Mouse (Mus musculus) erythroid progenitor cell, adult 5-6 weeks (primary cell): ENCODE data around the gene Myh7. TPM values are rescaled to one million over a fixed set of nuclear protein-coding genes. Genes with fewer than 3 reads are reported as not detected.
"Not testable (repeated sequence)": the region's sequence is repeated elsewhere in the genome, so short reads cannot be mapped to it uniquely, and the experiment has no call there.

Source experiments
- ATAC-seq: replicated peaks from 2 replicates; pipeline ENCODE4 v1.8.0; 2016; ENCODE audit warnings: moderate number of reproducible peaks, mild to moderate bottlenecking, moderate TSS enrichment, inconsistent platforms; ENCODE audit not compliant: poor library complexity, low FRiP score, severe bottlenecking
- total RNA-seq, 2 experiments: library from RNA; stranded (forward) in 1 of 2; stranded (reverse) in 1 of 2; fragments of 150-400 nt in 1 of 2; fragments of 186-747, 209-891 nt in 1 of 2; gene quantifications; 2 replicates each; pipeline versions ENCODE4 v1.2.3 to v1.2.4; 2015 to 2017; ENCODE audit warnings: low replicate concordance in 2 of 2

The Myh7 gene
- total RNA-seq, 2 experiments from 2014 or later: not detected

DNA sequence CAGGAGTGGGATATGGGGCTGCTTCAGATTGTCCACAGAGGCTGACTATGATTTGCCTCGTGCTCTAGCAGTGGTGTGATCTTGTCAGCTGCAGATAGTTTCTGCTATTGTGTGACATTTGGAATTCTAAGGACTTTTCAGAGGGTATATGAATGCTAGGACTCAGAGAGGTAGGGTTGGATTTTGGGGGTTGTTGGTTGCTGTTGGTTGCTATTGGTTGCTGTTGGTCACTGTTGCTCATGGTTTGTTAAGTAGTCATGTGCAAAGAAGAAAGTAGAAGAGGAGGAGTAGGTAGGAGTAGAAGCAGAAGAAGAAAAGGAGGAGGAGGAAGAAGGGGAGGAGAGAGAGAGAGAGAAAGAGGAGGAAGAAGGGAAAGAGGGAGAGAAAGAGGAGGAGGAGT lies 17.8 kb downstream of the Myh7 start, which contains the start of gene Gm17428:
TSS of gene Gm17428 (plus strand) at position 301 of the 400 bp plus-strand sequence.
- no peak for ATAC-seq

DNA sequence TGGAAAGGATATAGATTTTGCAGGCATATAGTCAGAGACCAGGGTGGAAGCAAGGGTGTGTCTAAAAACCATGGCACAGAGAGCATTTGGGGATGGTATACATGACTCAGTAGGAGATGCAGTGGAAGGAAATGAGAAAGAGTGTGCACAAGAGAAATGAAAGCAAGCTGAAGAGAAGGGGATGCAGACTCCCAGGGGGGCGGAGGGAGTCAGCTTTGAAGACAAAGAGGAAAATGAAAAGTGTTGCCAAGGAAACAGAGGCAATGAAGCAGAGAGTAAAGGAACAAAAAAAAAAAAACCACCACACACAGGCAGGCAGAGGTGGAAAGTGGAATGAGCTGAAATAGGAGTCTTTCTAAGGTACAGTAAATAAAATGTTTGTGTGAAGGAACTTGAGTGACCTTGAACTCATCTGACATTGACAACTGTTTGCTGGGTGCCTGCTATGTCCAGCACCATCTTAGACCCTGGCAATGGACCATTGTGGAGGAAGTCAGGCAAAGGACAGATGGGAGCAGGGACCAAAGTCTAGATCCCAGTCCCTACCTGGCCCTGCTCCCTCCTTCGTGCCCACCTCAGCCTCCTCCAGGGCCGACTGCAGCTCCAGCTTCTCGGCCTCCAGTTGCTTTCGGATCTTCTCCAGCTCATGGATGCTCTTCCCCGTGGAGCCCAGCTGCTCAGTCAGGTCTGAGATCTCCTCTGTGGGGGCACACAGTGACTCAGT lies 20.2 kb downstream of the Myh7 start:
- ATAC-seq: no peak

GRCm38 (mm10) chr14:54972786-54973185 lies 21.6 kb downstream of the Myh7 start:
- not testable (repeated sequence) for ATAC-seq

DNA sequence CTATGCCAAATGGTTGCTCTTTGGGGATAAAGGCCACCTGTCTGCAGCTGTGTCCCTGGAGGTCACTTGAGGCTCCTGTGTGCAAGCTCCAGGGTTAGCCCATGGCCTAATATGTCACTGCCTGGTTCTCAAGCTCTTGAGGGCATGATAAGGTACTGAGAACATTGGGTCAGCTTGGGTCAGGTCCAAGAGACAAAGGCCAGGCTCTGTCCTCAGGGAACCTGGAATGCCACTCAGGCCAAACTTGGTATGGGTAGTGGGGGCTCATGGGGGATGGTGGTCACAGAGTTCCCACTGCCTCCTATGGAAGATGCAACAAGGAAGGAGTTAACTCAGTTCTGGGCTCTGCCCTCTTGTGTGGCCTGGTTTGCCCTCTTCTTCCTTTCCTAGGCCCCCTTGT lies 26.1 kb downstream of the Myh7 start:
- no peak for ATAC-seq

GRCm38 (mm10) chr14:54967874-54968273 lies 26.6 kb downstream of the Myh7 start:
- ATAC-seq: no peak

DNA sequence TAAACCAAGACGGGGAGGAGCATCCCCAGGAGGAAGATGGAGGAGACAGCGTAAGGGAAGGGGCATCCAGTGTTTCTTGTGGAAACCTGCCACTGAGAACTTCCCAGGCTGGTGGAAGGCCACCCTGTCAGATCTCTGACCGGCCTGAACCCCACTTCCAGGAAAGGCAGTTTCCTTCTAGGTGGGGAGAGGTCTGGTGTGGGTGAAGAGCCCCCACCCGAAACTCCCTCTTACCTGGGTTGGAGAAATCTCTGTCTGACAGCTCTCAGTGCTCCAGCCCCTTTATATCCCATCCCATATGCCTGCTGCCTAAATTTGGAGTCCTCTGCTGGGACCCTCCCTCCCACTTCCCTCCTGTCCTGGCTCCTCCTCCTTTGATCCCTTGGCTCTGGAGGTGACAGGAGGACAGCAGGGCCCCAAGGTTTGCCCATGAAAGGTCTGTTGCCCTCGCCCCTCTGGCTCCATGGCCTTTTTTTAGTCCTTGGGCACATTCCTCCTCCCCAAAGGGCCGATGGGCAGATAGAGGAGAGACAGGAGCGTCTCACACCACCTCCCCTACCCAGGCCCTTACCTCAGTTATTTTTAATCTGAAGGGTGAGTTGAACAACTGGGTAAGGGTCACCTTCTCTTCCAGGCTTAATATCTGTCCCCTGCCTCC lies 28.0 kb downstream of the Myh7 start, which contains the start of gene Myh6:
TSS of gene Myh6 (minus strand) at position 608 of the 658 bp plus-strand sequence.
- ATAC-seq: no peak

GRCm38 (mm10) chr14:54965631-54966030 lies 28.8 kb downstream of the Myh7 start:
- ATAC-seq: no peak

GRCm38 (mm10) chr14:54965044-54965443 lies 29.4 kb downstream of the Myh7 start:
- ATAC-seq: no peak

DNA sequence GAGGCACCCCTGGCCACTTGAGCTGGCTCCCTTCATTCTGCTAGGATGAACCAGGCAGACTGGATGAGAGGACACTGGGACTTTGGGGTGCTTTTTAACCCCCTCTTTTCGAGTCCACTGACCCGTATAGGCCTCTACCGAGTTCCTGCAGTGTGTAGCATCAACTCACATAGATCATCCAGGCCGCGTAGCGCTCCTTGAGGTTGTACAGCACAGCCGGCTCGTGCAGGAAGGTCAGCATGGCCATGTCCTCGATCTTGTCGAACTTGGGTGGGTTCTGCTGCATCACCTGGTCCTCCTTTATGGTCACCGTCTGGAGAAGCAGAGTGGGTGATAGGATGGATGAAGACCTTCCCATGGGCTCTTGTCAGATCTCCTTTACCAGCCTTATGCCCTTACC lies 30.7 kb downstream of the Myh7 start:
- ATAC-seq: no peak

DNA sequence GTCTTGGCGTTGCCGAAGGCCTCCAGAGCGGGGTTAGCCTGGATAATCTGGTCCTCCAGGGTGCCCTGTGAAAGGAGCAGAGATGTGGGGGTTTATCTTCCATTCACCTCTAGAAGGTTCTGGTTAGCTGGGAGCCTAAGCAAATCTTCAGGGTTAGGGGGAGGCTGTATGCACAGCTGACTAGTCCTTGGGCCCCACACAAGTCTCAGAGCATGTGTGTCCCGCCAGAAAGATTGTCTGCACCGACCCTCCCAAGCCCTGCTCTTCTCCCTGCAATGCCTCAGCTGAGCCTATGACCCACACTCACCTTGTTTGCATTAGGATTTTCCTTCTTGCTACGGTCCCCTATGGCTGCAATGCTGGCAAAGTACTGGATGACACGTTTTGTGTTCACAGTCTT lies 31.7 kb downstream of the Myh7 start:
- no peak for ATAC-seq

GRCm38 (mm10) chr14:54961487-54961886 lies 32.9 kb downstream of the Myh7 start:
- no peak for ATAC-seq

- no peak for ATAC-seq
These were observed 33.7 kb downstream of the Myh7 start for GRCm38 (mm10) chr14:54960769-54961168.

GRCm38 (mm10) chr14:54959853-54960613 lies 34.4 kb downstream of the Myh7 start:
- ATAC-seq: 0 out of 2 replicates have a peak, but pooled peaks have one; percentile 33

DNA sequence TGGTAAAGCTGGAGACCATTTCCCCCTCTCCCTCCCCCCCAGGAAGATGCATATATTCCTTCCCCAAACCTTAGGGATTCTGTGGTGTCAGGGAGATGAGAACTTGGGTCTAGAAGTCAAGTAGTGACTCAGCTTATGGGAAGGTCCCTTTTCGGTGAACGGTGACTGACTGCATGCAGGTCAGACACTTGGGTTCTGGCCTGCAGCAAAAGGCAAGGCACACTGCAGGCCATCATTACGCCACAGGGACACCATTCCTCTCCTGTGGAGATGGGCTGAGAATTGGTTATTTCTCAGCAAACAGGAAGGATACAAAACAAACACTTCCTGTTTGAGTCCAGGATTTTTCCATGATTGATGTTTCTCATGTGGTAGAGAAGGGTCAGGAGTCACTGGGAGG lies 35.2 kb downstream of the Myh7 start:
- no peak for ATAC-seq

DNA sequence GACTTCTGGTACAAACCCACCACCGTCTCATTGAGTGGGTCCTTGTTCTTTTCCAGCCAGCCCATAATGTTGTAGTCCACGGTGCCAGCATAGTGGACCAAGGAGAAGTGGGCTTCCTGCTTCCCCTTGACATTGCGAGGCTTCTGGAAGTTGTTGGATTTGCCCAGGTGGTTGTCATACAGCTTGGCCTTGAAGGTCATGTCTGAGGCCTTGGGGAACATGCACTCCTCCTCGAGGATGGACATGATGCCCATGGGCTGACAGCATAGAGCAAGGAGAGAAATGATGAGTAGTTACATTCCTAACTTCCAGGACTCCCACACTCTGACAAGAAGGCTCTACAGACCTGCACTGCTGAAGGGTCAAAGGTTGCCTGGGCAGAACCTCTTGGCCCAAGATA lies 35.9 kb downstream of the Myh7 start:
- ATAC-seq: no peak

DNA sequence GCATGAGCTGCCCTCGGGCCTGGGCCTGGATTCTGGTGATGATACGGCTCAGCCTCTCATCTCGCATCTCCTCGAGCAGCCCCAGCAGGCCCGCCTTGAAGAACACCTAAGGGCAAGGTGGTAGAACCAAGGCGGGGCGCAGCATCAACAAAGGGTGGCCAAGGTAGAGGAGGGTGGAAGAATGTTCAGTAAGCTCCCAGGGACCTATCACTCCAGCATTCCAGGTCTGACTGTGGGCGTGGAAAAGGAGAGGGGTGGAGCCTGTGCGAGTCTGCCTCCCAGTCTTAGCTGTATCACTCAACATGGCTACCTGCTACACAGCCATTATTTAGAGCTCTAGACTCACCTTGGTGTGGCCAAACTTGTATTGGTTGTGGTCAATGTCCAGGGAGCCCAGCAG lies 37.9 kb downstream of the Myh7 start:
- ATAC-seq: no peak

- no peak for ATAC-seq
These were observed 38.9 kb downstream of the Myh7 start for GRCm38 (mm10) chr14:54955481-54955880.

DNA sequence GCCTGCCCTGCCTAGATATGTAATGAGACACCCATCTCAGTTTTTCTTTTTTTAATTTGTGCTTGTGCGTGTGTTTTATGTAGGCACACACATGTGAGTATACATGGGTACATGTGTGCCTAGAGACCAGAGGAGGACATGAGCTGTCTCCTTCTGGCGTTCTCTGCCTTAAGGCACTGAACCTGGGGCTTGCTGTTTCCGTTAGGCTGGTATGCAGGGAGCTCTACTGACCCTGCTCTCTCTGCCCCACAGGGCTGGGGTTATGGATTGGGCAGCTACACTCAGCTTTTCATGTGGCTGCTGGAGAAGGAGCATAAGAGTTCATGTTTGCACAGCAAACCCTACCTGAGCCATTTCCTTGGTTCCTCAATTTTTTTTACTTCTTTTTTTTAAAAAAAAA lies 40.0 kb downstream of the Myh7 start:
- ATAC-seq: no peak

GRCm38 (mm10) chr14:54953664-54954206 lies 40.7 kb downstream of the Myh7 start:
- ATAC-seq: no peak

DNA sequence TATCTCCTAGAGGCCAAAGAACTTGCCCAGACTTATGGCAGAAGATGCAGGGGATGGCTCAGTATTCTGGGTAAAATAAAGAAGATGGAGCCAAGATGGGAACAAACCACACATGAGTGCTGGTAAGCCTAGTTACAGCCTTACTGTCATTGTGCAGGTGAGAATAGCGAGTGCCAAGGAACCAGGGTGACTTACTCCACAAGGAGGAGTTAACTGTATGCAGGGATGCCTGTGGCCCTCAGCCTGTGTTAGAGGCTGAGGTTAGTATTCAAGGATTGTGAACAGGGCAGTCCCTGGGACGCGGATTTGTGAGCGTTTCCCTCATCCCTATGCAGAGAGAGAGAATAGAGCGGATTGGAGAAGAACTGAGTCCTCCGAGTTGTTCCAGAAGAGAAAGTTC lies 42.8 kb downstream of the Myh7 start:
- ATAC-seq: no peak
